Mouse (Mus musculus) ES-E14 (cell line): Measurements from ENCODE around the gene Arrb1. TPM values are rescaled to one million over a fixed set of nuclear protein-coding genes. Genes with fewer than 3 reads are reported as not detected.

ENCODE experiments used
- DNase-seq: peaks from one replicate; pipeline ENCODE4 v3.0.0-alpha.2; 2013; ENCODE audit warnings: low read depth, low spot score
- H3K27ac ChIP-seq: 2 replicates; pipeline ENCODE4 v1.5.1; 2012; ENCODE audit warnings: low read depth, mild to moderate bottlenecking, low read length, moderate library complexity, mixed read lengths; ENCODE audit not compliant: poor library complexity, insufficient read depth, severe bottlenecking
- H3K36me3 ChIP-seq: 2 replicates; pipeline ENCODE4 v1.6.1; 2012; ENCODE audit warnings: mild to moderate bottlenecking, low read length, moderate library complexity, mixed read lengths; ENCODE audit not compliant: control insufficient read depth, poor library complexity, insufficient read depth, severe bottlenecking
- H3K4me1 ChIP-seq, 2 experiments: fragments of 150-350 bp in 1 of 2; sonication (generic) in 1 of 2; 2 replicates each; pipeline ENCODE4 v1.6.1; 2012; ENCODE audit warnings: low read length in 2 of 2, mild to moderate bottlenecking in 1 of 2, mixed read lengths in 1 of 2; ENCODE audit not compliant: control insufficient read depth in 2 of 2, insufficient read depth in 2 of 2, poor library complexity in 1 of 2
- H3K4me3 ChIP-seq, 2 experiments: fragments of 150-350 bp in 1 of 2; sonication (generic) in 1 of 2; 2 replicates each; pipeline ENCODE4 v1.5.1; 2012; ENCODE audit warnings: low read length in 2 of 2, low read depth in 1 of 2, mild to moderate bottlenecking in 1 of 2, mixed read lengths in 1 of 2; ENCODE audit not compliant: insufficient read depth in 1 of 2, poor library complexity in 1 of 2, severe bottlenecking in 1 of 2
- H3K9ac ChIP-seq: 2 replicates; pipeline ENCODE4 v1.6.1; 2012; ENCODE audit warnings: low read depth, mild to moderate bottlenecking, low read length, mixed read lengths; ENCODE audit not compliant: poor library complexity, insufficient read depth, severe bottlenecking
- H3K9me3 ChIP-seq: fragments of 150-350 bp; sonication (generic); 2 replicates; pipeline ENCODE4 v1.6.1; 2012; ENCODE audit warnings: low read depth, mild to moderate bottlenecking, low read length; ENCODE audit not compliant: control insufficient read depth, insufficient read depth
- CHD2 ChIP-seq: IDR thresholded peaks from 2 replicates; pipeline ENCODE4 v1.6.1; 2014; ENCODE audit warnings: mild to moderate bottlenecking, low read depth, low read length, inconsistent platforms
- HCFC1 ChIP-seq: IDR thresholded peaks from 2 replicates; pipeline ENCODE4 v1.6.1; 2012; ENCODE audit warnings: low read length, inconsistent platforms, borderline replicate concordance; ENCODE audit not compliant: insufficient read depth
- MAFK ChIP-seq: IDR thresholded peaks from 2 replicates; pipeline ENCODE4 v1.6.1; 2014; ENCODE audit warnings: mild to moderate bottlenecking, low read depth, low read length, inconsistent platforms; ENCODE audit not compliant: insufficient read depth
- ZC3H11A ChIP-seq: IDR thresholded peaks from 2 replicates; pipeline ENCODE4 v1.6.1; 2012; ENCODE audit warnings: low read depth, mild to moderate bottlenecking, inconsistent platforms, low read length, borderline replicate concordance
- ZNF384 ChIP-seq: IDR thresholded peaks from 2 replicates; pipeline ENCODE4 v1.6.1; 2012; ENCODE audit warnings: low read depth, low read length, inconsistent platforms
- in situ Hi-C, 2 experiments: fragments of 600-800 bp; cut with MboI; formaldehyde crosslinking; loops; one replicate each; pipeline ENCODE4 v1.15.1; 2025; ENCODE audit warnings: low sequenced_read_pairs in 2 of 2, inconsistent platforms in 1 of 2; ENCODE audit not compliant: unreplicated experiment in 2 of 2
- total RNA-seq: library from RNA; depleted of rRNA; stranded (reverse); fragments of 300-350 nt; gene quantifications from 2 replicates; pipeline ENCODE4 v1.2.3, GENCODE M21; 2012

Arrb1 gene
- total RNA-seq, 1 experiment = 10.7 TPM

DNA sequence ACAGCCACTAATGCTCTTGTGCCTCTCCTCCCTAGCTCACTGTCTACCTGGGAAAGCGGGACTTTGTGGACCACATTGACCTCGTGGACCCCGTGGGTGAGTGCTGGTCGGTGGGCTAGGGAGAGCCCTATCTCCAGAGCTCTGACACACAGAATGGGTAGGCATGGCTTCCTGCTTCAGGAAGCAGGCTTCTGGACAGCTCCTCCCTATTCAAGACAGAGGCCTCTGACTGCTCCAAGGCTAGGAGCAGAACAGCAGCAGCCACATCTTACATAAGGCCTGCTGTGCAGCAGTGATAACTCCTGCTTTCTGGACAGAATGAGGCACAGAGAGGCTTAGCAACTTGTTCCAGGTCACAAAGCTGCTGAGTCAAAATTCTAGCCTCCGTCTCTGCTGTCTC lies 48.4 kb downstream of the Arrb1 start:
- no peak overlapping the region for H3K9ac ChIP-seq
- DNase-seq = no peak
- H3K4me3 ChIP-seq = no peak overlapping the region
- no peak for TF ChIP-seq CHD2
- TF ChIP-seq MAFK = no peak
- no peak for TF ChIP-seq ZC3H11A
- no peak for TF ChIP-seq HCFC1
- no peak for TF ChIP-seq ZNF384
- no peak overlapping the region for H3K27ac ChIP-seq
- in situ Hi-C loops = no loop called here
- no peaks in the 10 kb centered on the region for H3K9me3 ChIP-seq
- H3K4me1 ChIP-seq = no peaks in the 10 kb centered on the region; a peak in 1 of 4 replicates
- no peaks in the 10 kb centered on the region for H3K36me3 ChIP-seq

DNA sequence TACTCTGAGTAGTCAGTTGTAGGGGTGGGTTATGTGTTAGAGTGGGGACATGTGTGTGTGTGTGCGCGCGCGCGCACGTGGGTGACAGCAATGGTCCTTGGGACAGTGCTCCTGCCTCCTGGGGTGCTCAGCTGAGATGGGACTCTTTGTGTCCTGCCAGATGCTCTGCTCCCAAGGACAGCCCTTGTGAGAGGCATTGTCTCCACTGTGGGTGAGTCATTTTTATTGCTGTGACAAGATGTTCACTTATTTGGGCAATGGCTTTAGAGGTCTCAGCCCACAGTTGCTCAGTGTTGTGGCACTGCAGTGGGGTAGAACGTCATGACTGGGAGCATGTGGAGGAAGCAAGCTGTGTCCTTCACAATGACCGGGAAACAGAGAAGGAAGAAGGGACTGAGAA lies 50.7 kb downstream of the Arrb1 start:
- Histone ChIP-seq H3K4me1 (no peaks in the 10 kb centered on the region), H3K36me3 (no peaks in the 10 kb centered on the region; the same call in 1 of the 2 replicates), H3K9ac (no peak overlapping the region), H3K4me3 (no peak overlapping the region), H3K9me3 (no peaks in the 10 kb centered on the region), H3K27ac (no peak overlapping the region)
- TF ChIP-seq ZNF384 = no peak
- no peak for TF ChIP-seq ZC3H11A
- no peak for TF ChIP-seq MAFK
- no peak for TF ChIP-seq HCFC1
- no peak for TF ChIP-seq CHD2
- in situ Hi-C loops = no loop called here
- no peak for DNase-seq

DNA sequence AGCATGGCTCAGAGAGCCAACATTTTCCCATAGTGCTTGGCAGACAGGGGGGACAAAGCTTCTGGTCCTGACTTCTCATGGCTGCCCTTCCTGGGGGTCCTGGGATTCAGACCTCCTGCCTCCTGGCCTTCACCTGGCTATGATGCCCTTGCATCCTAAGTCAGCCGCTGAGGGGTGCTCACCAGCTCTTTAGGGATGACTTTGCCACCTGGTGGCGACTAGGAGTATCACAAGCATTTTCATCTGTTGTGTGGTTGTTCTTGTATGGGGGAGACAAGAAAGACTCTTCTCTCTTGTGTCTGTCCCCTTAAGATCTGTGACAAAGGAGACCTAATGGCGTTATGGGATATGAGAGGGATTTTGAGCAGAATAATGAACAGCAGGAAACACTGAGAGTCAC lies 54.8 kb downstream of the Arrb1 start:
- H3K4me3 ChIP-seq = no peak overlapping the region
- no peaks in the 10 kb centered on the region; the same call in 1 of the 2 replicates for H3K36me3 ChIP-seq
- in situ Hi-C loops = loop anchor here in 1 of 2 experiments (5.0 kb wide), 1 partner anchor 93 kb away; no protein-coding TSS in a partner anchor
- DNase-seq = peak; percentile 40
- H3K27ac ChIP-seq = no peak overlapping the region
- H3K9ac ChIP-seq = no peak overlapping the region
- no peaks in the 10 kb centered on the region for H3K9me3 ChIP-seq
- H3K4me1 ChIP-seq = no peaks in the 10 kb centered on the region
- TF ChIP-seq ZC3H11A = peak; percentile 36; the same call in 1 of the 2 replicates
- TF ChIP-seq MAFK = no peak
- no peak for TF ChIP-seq CHD2

DNA sequence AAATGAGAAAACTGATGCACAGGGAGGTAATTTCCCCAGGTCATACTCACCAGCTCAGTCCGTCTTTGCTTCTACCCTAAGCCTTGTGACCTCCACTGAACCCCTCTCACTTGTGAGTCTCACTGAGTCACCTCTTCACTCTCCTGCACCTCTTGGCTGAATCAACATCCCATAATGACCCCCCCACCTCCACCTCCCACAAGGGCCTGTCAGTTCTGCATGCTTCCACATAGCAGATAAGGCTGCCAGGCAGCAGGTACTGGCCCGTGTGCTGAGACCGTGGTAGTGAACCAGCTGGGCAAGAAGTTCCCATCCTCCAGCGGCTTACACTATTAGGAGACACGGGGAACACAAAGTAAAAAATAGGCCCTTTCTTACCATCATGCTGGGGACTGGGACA lies 55.4 kb downstream of the Arrb1 start:
- no peak for TF ChIP-seq CHD2
- TF ChIP-seq ZNF384 = no peak
- TF ChIP-seq ZC3H11A = no peak
- TF ChIP-seq HCFC1 = no peak
- no peak for TF ChIP-seq MAFK
- in situ Hi-C loops = loop anchor here in 1 of 2 experiments (5.0 kb wide), 1 partner anchor 93 kb away; no protein-coding TSS in a partner anchor
- H3K9me3 ChIP-seq = no peaks in the 10 kb centered on the region
- H3K36me3 ChIP-seq = no peaks in the 10 kb centered on the region; the same call in 1 of the 2 replicates
- no peak overlapping the region for H3K27ac ChIP-seq
- DNase-seq = no peak
- H3K4me1 ChIP-seq = no peaks in the 10 kb centered on the region
- H3K9ac ChIP-seq = no peak overlapping the region
- no peak overlapping the region for H3K4me3 ChIP-seq

DNA sequence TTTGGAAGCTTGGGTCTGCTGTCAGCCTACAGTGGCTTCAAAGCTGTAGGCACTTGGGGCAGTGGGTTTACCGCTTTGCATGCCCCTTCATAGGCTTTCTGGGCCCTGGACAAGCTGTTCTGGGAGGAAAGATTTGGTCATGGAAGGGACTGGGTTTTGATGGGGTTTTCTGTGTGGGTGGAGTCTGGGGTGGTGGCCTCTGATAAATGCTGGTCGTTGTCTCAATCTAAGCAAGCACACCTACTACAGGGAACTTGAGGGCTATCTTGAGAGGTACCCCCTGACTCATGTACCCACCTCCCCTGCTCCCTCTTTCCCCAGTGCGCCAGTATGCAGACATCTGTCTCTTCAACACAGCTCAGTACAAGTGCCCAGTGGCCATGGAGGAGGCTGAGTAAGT lies 57.4 kb downstream of the Arrb1 start:
- Histone ChIP-seq H3K36me3 (no peaks in the 10 kb centered on the region; the same call in 1 of the 2 replicates), H3K4me3 (no peak overlapping the region), H3K9me3 (no peaks in the 10 kb centered on the region), H3K4me1 (no peaks in the 10 kb centered on the region), H3K27ac (no peak overlapping the region), H3K9ac (no peak overlapping the region)
- no peak for DNase-seq
- in situ Hi-C loops = loop anchor here in 1 of 2 experiments (5.0 kb wide), 1 partner anchor 95 kb away; no protein-coding TSS in a partner anchor
- TF ChIP-seq CHD2 (no peak), HCFC1 (no peak), ZNF384 (no peak), MAFK (no peak)
